ENCODE assay signal across 24 mouse cellular contexts in genomic region chr2:30957511-30957910, GRCm38 (mm10). TPM values are rescaled to one million over a fixed set of nuclear protein-coding genes. Genes with fewer than 3 reads are reported as not detected.
"Had no signal": no experiment of that assay in that cellular context is flagged by ENCODE, and none has a peak within 500 bp of the region (broad histone marks: within the 10 kb centered on the region; RNA-seq: fewer than 3 reads in every experiment).

No protein-coding gene starts in this region.

- H3K9ac ChIP-seq: heart, embryonic 12.5 days; hindbrain, embryonic 12.5 days; hindbrain, embryonic 14.5 days; intestine, embryonic 15.5 days; limb, embryonic 12.5 days; liver, embryonic 14.5 days had no signal

- ATAC-seq: hindbrain, embryonic 16.5 days; inflammation-experienced regulatory T-cells, adult 6 months; intestine, embryonic 15.5 days had no signal

- H3K9me3 ChIP-seq: heart, embryonic 10.5 days; heart, embryonic 12.5 days; hindbrain, embryonic 10.5 days; hindbrain, embryonic 12.5 days; intestine, embryonic 15.5 days; limb, embryonic 10.5 days; limb, embryonic 12.5 days had no signal

- DNase-seq: gastrocnemius, adult 2 months; gastrocnemius, postnatal 10 days; gastrocnemius, postnatal 25 days; heart, adult 18-20 months; heart, postnatal 10 days; heart, postnatal 4 days; kidney, adult 18-20 months; kidney, adult 8-10 months; kidney, postnatal 10 days; kidney, postnatal 25 days; kidney, postnatal 4 days had no signal

- H3K27ac ChIP-seq: gastrocnemius, adult 2 months; heart, embryonic 10.5 days; hindbrain, embryonic 10.5 days; hindbrain, embryonic 12.5 days; hindbrain, embryonic 14.5 days; intestine, embryonic 15.5 days; left cerebral cortex, adult 2 months; limb, embryonic 10.5 days; limb, embryonic 12.5 days; liver, embryonic 14.5 days had no signal

- H3K27me3 ChIP-seq: heart, embryonic 12.5 days; hindbrain, embryonic 12.5 days; intestine, embryonic 15.5 days; limb, embryonic 12.5 days had no signal

- H3K4me3 ChIP-seq: gastrocnemius, adult 2 months; heart, embryonic 10.5 days; heart, embryonic 12.5 days; hindbrain, embryonic 10.5 days; hindbrain, embryonic 12.5 days; intestine, embryonic 15.5 days; layer of hippocampus, adult 2 months; left cerebral cortex, adult 2 months; limb, embryonic 10.5 days; limb, embryonic 12.5 days had no signal

- H3K4me2 ChIP-seq: heart, embryonic 12.5 days; hindbrain, embryonic 12.5 days; hindbrain, embryonic 14.5 days; intestine, embryonic 15.5 days; limb, embryonic 12.5 days had no signal

RNA-seq across cellular contexts. Expression of gene Ptges, which starts 27.8 kb away (rescaled TPM):
- polyA plus RNA-seq: inflammation-experienced regulatory T-cells, adult 6 months had no signal
